Mouse (Mus musculus) olfactory bulb, adult 2 months (tissue): Measurements from ENCODE around the gene Fignl2.

Experiments
- CTCF ChIP-seq: fragments of 200-500 bp; IDR thresholded peaks from 2 replicates; pipeline ENCODE4 v1.5.1; 2012; ENCODE audit warnings: low read depth, mild to moderate bottlenecking, low read length, moderate library complexity; ENCODE audit not compliant: insufficient read depth
- POLR2A ChIP-seq: fragments of 200-500 bp; IDR thresholded peaks from 2 replicates; pipeline ENCODE4 v1.6.1; 2012; ENCODE audit warnings: mild to moderate bottlenecking, low read depth, low read length, moderate library complexity; ENCODE audit not compliant: insufficient read depth

- TF ChIP-seq POLR2A = no peak
- TF ChIP-seq CTCF = no peak
Observed at GRCm38 (mm10) chr15:101001685-101002084, 76.7 kb downstream of the Fignl2 start.
